Mouse (Mus musculus) myocyte (in vitro differentiated cells): ENCODE results near the gene Ndufb10.

Source experiments
- MYOG ChIP-seq, 3 experiments: IDR thresholded peaks; one replicate each; pipeline ENCODE4 v1.6.1; 2011; ENCODE audit warnings: control low read depth in 2 of 3, low read depth in 2 of 3, mild to moderate bottlenecking in 2 of 3; ENCODE audit not compliant: insufficient read length in 2 of 3, control insufficient read depth in 1 of 3, insufficient read depth in 1 of 3
- POLR2A ChIP-seq: IDR thresholded peaks from one replicate; pipeline ENCODE4 v1.6.1; 2011; ENCODE audit warnings: low read depth, mild to moderate bottlenecking, control low read depth, moderate library complexity; ENCODE audit not compliant: insufficient read length
- POLR2AphosphoS2 ChIP-seq: IDR thresholded peaks from one replicate; pipeline ENCODE4 v1.6.1; 2011; ENCODE audit warnings: low read depth, control low read depth; ENCODE audit not compliant: insufficient read length
- REST ChIP-seq: IDR thresholded peaks from one replicate; pipeline ENCODE4 v1.6.1; 2011; ENCODE audit warnings: mild to moderate bottlenecking, control low read depth, moderate library complexity; ENCODE audit not compliant: insufficient read depth, insufficient read length
- TCF12 ChIP-seq: IDR thresholded peaks from one replicate; pipeline ENCODE4 v1.6.1; 2011; ENCODE audit warnings: mild to moderate bottlenecking, control low read depth; ENCODE audit not compliant: poor library complexity, insufficient read depth, severe bottlenecking
- USF1 ChIP-seq: IDR thresholded peaks from one replicate; pipeline ENCODE4 v1.6.1; 2011; ENCODE audit warnings: low read depth, mild to moderate bottlenecking, control low read depth, moderate library complexity

- TF ChIP-seq POLR2A = peak; percentile 94
- peak; percentile 93 for TF ChIP-seq POLR2AphosphoS2
- TF ChIP-seq MYOG (IDR thresholded peaks at IDR 0.05; ENCODE audit: control insufficient read depth in 1 of 3, insufficient read depth in 1 of 3, insufficient read length in 2 of 3, low read depth in 2 of 3) = no peak
- TF ChIP-seq TCF12 = no peak
- TF ChIP-seq USF1 = peak; percentile 30
- TF ChIP-seq REST = no peak
Observed at GRCm38 (mm10) chr17:24719494-24720222, 4.6 kb downstream of the Ndufb10 start.
